Mouse (Mus musculus): ENCODE measurements around the gene Ctcf. TPM values are rescaled to one million over a fixed set of nuclear protein-coding genes. Genes with fewer than 3 reads are reported as not detected.

Gene Ctcf
- polyA plus RNA-seq, 1 experiment from 2014 or later, result 42.2 TPM

GRCm38 (mm10) chr8:105661167-105661566 is 24.8 kb downstream of the Ctcf start:
- H3K36me3 ChIP-seq (ENCODE audit: control insufficient read depth, insufficient read depth), result peaks cover 32% of the 10 kb centered on the region
- H3K9ac ChIP-seq (ENCODE audit: low read depth, low read length), result no peak overlapping the region
- H3K27me3 ChIP-seq (replicated peaks; ENCODE audit: control insufficient read depth, insufficient read depth, low read length), result no peaks in the 10 kb centered on the region
- H3K4me2 ChIP-seq (replicated peaks; ENCODE audit: low read depth), result no peak overlapping the region
- 72% methylated on average over 3 of the region's 3 CpGs for WGBS
- no peaks in the 10 kb centered on the region for H3K9me3 ChIP-seq (ENCODE audit: control insufficient read depth)
- H3K4me3 ChIP-seq (ENCODE audit: low read depth, low read length), result no peak overlapping the region
- H3K4me1 ChIP-seq (replicated peaks; ENCODE audit: control insufficient read depth, insufficient read depth, low read length), result no peaks in the 10 kb centered on the region
- H3K27ac ChIP-seq (ENCODE audit: low read depth, low read length), result no peak overlapping the region
- peak; percentile 69 for TF ChIP-seq CTCF (IDR thresholded peaks at IDR 0.05; ENCODE audit: low read depth)
- no peak for ATAC-seq

- 73% methylated on average over 1 of the region's 1 CpGs for WGBS
- no peaks in the 10 kb centered on the region for H3K4me1 ChIP-seq (replicated peaks; ENCODE audit: control insufficient read depth, insufficient read depth, low read length)
- no peaks in the 10 kb centered on the region for H3K9me3 ChIP-seq (ENCODE audit: control insufficient read depth)
- H3K4me2 ChIP-seq (replicated peaks; ENCODE audit: low read depth), result no peak overlapping the region
- H3K27ac ChIP-seq (ENCODE audit: low read depth, low read length), result no peak overlapping the region
- peak; percentile 40 for TF ChIP-seq CTCF (IDR thresholded peaks at IDR 0.05; ENCODE audit: low read depth)
- H3K9ac ChIP-seq (ENCODE audit: low read depth, low read length), result no peak overlapping the region
- no peak for ATAC-seq
- H3K27me3 ChIP-seq (replicated peaks; ENCODE audit: control insufficient read depth, insufficient read depth, low read length), result no peaks in the 10 kb centered on the region
- H3K36me3 ChIP-seq (ENCODE audit: control insufficient read depth, insufficient read depth), result peaks cover 70% of the 10 kb centered on the region
- H3K4me3 ChIP-seq (ENCODE audit: low read depth, low read length), result no peak overlapping the region
Measured at GRCm38 (mm10) chr8:105677891-105678290, 41.5 kb downstream of the Ctcf start.

- H3K4me3 ChIP-seq (ENCODE audit: low read depth, low read length), result no peak overlapping the region
- no peak for ATAC-seq
- no peak overlapping the region for H3K27ac ChIP-seq (ENCODE audit: low read depth, low read length)
- no peaks in the 10 kb centered on the region for H3K27me3 ChIP-seq (replicated peaks; ENCODE audit: control insufficient read depth, insufficient read depth, low read length)
- no peak overlapping the region for H3K9ac ChIP-seq (ENCODE audit: low read depth, low read length)
- no peaks in the 10 kb centered on the region for H3K9me3 ChIP-seq (ENCODE audit: control insufficient read depth)
- TF ChIP-seq CTCF (IDR thresholded peaks at IDR 0.05; ENCODE audit: low read depth), result no peak
- 71% methylated on average over 7 of the region's 7 CpGs for WGBS
- no peak overlapping the region for H3K4me2 ChIP-seq (replicated peaks; ENCODE audit: low read depth)
- H3K4me1 ChIP-seq (replicated peaks; ENCODE audit: control insufficient read depth, insufficient read depth, low read length), result no peaks in the 10 kb centered on the region
- H3K36me3 ChIP-seq (ENCODE audit: control insufficient read depth, insufficient read depth), result peaks cover 39% of the 10 kb centered on the region
Measured at GRCm38 (mm10) chr8:105685325-105685724, 49.0 kb downstream of the Ctcf start.

GRCm38 (mm10) chr8:105685796-105686308 is 49.5 kb downstream of the Ctcf start, which contains the start of gene Carmil2:
Gene Carmil2 (plus strand): TSS chr8:105686274.
- no peak within 1 kb of the TSS for H3K27ac ChIP-seq (ENCODE audit: low read depth, low read length)
- H3K4me2 ChIP-seq (replicated peaks; ENCODE audit: low read depth), result peak within 1 kb of the TSS; percentile 39
- H3K4me1 ChIP-seq (replicated peaks; ENCODE audit: control insufficient read depth, insufficient read depth, low read length), result no peaks in the 10 kb centered on the region
- WGBS, result 7% methylated on average over 26 of the region's 26 CpGs
- no peak within 1 kb of the TSS; the same call in 1 of the 2 replicates for H3K9ac ChIP-seq (ENCODE audit: low read depth, low read length)
- peak; percentile 49 for ATAC-seq
- H3K4me3 ChIP-seq (ENCODE audit: low read depth, low read length), result no peak within 1 kb of the TSS
- H3K9me3 ChIP-seq (ENCODE audit: control insufficient read depth), result no peaks in the 10 kb centered on the region
- H3K27me3 ChIP-seq (replicated peaks; ENCODE audit: control insufficient read depth, insufficient read depth, low read length), result no peaks in the 10 kb centered on the region
- TF ChIP-seq CTCF (IDR thresholded peaks at IDR 0.05; ENCODE audit: low read depth), result peak; percentile 88
- H3K36me3 ChIP-seq (ENCODE audit: control insufficient read depth, insufficient read depth), result peaks cover 34% of the 10 kb centered on the region

- H3K4me3 ChIP-seq (ENCODE audit: low read depth, low read length), result no peak overlapping the region
- H3K9ac ChIP-seq (ENCODE audit: low read depth, low read length), result no peak overlapping the region
- no peak for ATAC-seq
- H3K27me3 ChIP-seq (replicated peaks; ENCODE audit: control insufficient read depth, insufficient read depth, low read length), result no peaks in the 10 kb centered on the region
- no peak for TF ChIP-seq CTCF (IDR thresholded peaks at IDR 0.05; ENCODE audit: low read depth)
- H3K4me2 ChIP-seq (replicated peaks; ENCODE audit: low read depth), result no peak overlapping the region
- WGBS, result 67% methylated on average over 6 of the region's 6 CpGs
- peaks cover 27% of the 10 kb centered on the region for H3K36me3 ChIP-seq (ENCODE audit: control insufficient read depth, insufficient read depth)
- no peaks in the 10 kb centered on the region for H3K4me1 ChIP-seq (replicated peaks; ENCODE audit: control insufficient read depth, insufficient read depth, low read length)
- H3K27ac ChIP-seq (ENCODE audit: low read depth, low read length), result no peak overlapping the region
- H3K9me3 ChIP-seq (ENCODE audit: control insufficient read depth), result no peaks in the 10 kb centered on the region
Measured at GRCm38 (mm10) chr8:105686551-105686950, 50.2 kb downstream of the Ctcf start.

GRCm38 (mm10) chr8:105687512-105687911 is 51.1 kb downstream of the Ctcf start:
- Histone ChIP-seq H3K4me1 (replicated peaks; ENCODE audit: control insufficient read depth, insufficient read depth, low read length) (no peaks in the 10 kb centered on the region), H3K9me3 (ENCODE audit: control insufficient read depth) (no peaks in the 10 kb centered on the region)
- WGBS, result 68% methylated on average over 8 of the region's 8 CpGs

More at GRCm38 (mm10) chr8:105687512-105687911, 51.1 kb downstream of the Ctcf start:
- Histone ChIP-seq H3K27ac (ENCODE audit: low read depth, low read length) (no peak overlapping the region), H3K9ac (ENCODE audit: low read depth, low read length) (no peak overlapping the region), H3K36me3 (ENCODE audit: control insufficient read depth, insufficient read depth) (peaks cover 20% of the 10 kb centered on the region; the same call in 1 of the 2 replicates), H3K4me3 (ENCODE audit: low read depth, low read length) (no peak overlapping the region), H3K27me3 (replicated peaks; ENCODE audit: control insufficient read depth, insufficient read depth, low read length) (no peaks in the 10 kb centered on the region), H3K4me2 (replicated peaks; ENCODE audit: low read depth) (no peak overlapping the region)
- no peak for ATAC-seq
- no peak for TF ChIP-seq CTCF (IDR thresholded peaks at IDR 0.05; ENCODE audit: low read depth)
